Mouse (Mus musculus): ENCODE data around the gene Lyg1. TPM values are rescaled to one million over a fixed set of nuclear protein-coding genes. Genes with fewer than 3 reads are reported as not detected.

Gene Lyg1
- polyA plus RNA-seq, 1 experiment from 2014 or later = not detected

DNA sequence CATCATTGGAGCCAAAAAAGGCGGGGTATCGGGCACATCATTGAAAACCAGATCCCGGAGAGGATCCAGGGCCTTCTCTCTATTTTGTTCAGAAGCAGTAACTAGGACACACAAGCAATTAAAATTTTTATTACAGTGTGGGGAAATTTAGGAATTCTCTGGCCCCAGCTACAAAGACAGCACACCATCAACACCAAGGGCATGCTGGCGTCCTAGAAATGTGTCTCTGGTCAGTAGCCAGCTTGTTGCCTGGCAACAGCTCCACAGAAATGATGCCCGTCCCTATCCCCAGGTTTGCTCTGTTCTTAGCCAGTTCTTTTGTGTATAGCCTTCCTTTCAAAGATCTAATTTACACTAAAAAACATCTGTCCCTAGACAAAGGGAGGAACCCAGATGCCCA lies 1.9 kb upstream of the Lyg1 start:
- Histone ChIP-seq H3K4me3 (ENCODE audit: low read depth, low read length) (no peak overlapping the region), H3K9me3 (replicated peaks; ENCODE audit: control insufficient read depth, low read length) (no peaks in the 10 kb centered on the region), H3K4me1 (ENCODE audit: control insufficient read depth, low read depth, low read length) (no peaks in the 10 kb centered on the region), H3K9ac (ENCODE audit: low read depth, low read length) (no peak overlapping the region), H3K36me3 (ENCODE audit: control insufficient read depth, insufficient read depth) (no peaks in the 10 kb centered on the region), H3K27ac (ENCODE audit: low read length) (no peak overlapping the region), H3K27me3 (ENCODE audit: control insufficient read depth, insufficient read depth, low read depth, low read length) (no peaks in the 10 kb centered on the region), H3K4me2 (ENCODE audit: low read depth, low read length) (no peak overlapping the region)
- 69% methylated on average over 5 of the region's 5 CpGs for WGBS (ENCODE audit: insufficient replicate concordance)
- no peak for ATAC-seq (ENCODE audit: low read depth)

- WGBS (ENCODE audit: insufficient replicate concordance) = 34% methylated on average over 2 of the region's 2 CpGs
- Histone ChIP-seq H3K9me3 (replicated peaks; ENCODE audit: control insufficient read depth, low read length) (no peaks in the 10 kb centered on the region), H3K4me3 (ENCODE audit: low read depth, low read length) (no peak overlapping the region), H3K27ac (ENCODE audit: low read length) (no peak overlapping the region), H3K36me3 (ENCODE audit: control insufficient read depth, insufficient read depth) (no peaks in the 10 kb centered on the region), H3K9ac (ENCODE audit: low read depth, low read length) (no peak overlapping the region), H3K4me2 (ENCODE audit: low read depth, low read length) (no peak overlapping the region), H3K4me1 (ENCODE audit: control insufficient read depth, low read depth, low read length) (no peaks in the 10 kb centered on the region), H3K27me3 (ENCODE audit: control insufficient read depth, insufficient read depth, low read depth, low read length) (no peaks in the 10 kb centered on the region)
- no peak for ATAC-seq (ENCODE audit: low read depth)
Observed at GRCm38 (mm10) chr1:37958516-37958915, 957 bp upstream of the Lyg1 start.

- no peak overlapping the region for H3K9ac ChIP-seq (ENCODE audit: low read depth, low read length)
- no peak overlapping the region for H3K4me2 ChIP-seq (ENCODE audit: low read depth, low read length)
- WGBS (ENCODE audit: insufficient replicate concordance) = 18% methylated on average over 3 of the region's 3 CpGs
- no peaks in the 10 kb centered on the region for H3K4me1 ChIP-seq (ENCODE audit: control insufficient read depth, low read depth, low read length)
- no peak overlapping the region for H3K4me3 ChIP-seq (ENCODE audit: low read depth, low read length)
- H3K9me3 ChIP-seq (replicated peaks; ENCODE audit: control insufficient read depth, low read length) = no peaks in the 10 kb centered on the region
- H3K27me3 ChIP-seq (ENCODE audit: control insufficient read depth, insufficient read depth, low read depth, low read length) = no peaks in the 10 kb centered on the region
- no peaks in the 10 kb centered on the region for H3K36me3 ChIP-seq (ENCODE audit: control insufficient read depth, insufficient read depth)
- ATAC-seq (ENCODE audit: low read depth) = no peak
- no peak overlapping the region for H3K27ac ChIP-seq (ENCODE audit: low read length)
Observed at GRCm38 (mm10) chr1:37956690-37957431, 698 bp downstream of the Lyg1 start.

DNA sequence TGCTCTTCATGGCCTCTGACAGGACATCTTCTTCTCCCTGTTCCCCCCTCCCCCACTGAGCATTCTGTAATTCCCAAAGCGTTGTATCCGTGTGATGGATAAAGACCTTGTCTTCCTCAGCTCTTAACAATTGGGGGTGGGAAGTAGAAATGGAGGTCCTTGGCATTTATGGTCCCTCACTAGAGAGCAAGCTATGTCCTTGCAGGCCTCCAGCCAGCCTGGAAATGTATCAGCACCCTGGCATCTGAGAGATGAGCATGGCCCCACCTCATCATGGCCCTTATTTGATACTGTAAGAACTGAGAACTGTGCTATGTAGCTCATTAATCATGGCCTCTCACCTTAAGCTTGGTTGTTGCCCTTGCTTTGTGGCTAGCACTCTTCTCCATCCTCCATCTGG lies 2.3 kb downstream of the Lyg1 start:
- Histone ChIP-seq H3K9ac (ENCODE audit: low read depth, low read length) (no peak overlapping the region), H3K4me3 (ENCODE audit: low read depth, low read length) (no peak overlapping the region), H3K27ac (ENCODE audit: low read length) (no peak overlapping the region), H3K36me3 (ENCODE audit: control insufficient read depth, insufficient read depth) (no peaks in the 10 kb centered on the region), H3K27me3 (ENCODE audit: control insufficient read depth, insufficient read depth, low read depth, low read length) (no peaks in the 10 kb centered on the region), H3K9me3 (replicated peaks; ENCODE audit: control insufficient read depth, low read length) (no peaks in the 10 kb centered on the region), H3K4me1 (ENCODE audit: control insufficient read depth, low read depth, low read length) (no peaks in the 10 kb centered on the region), H3K4me2 (ENCODE audit: low read depth, low read length) (no peak overlapping the region)
- ATAC-seq (ENCODE audit: low read depth) = no peak
- 68% methylated on average over 2 of the region's 2 CpGs for WGBS (ENCODE audit: insufficient replicate concordance)

- no peak overlapping the region for H3K9ac ChIP-seq (ENCODE audit: low read depth, low read length)
- H3K27me3 ChIP-seq (ENCODE audit: control insufficient read depth, insufficient read depth, low read depth, low read length) = no peaks in the 10 kb centered on the region
- ATAC-seq (ENCODE audit: low read depth) = no peak
- H3K4me1 ChIP-seq (ENCODE audit: control insufficient read depth, low read depth, low read length) = no peaks in the 10 kb centered on the region
- 61% methylated on average over 7 of the region's 7 CpGs for WGBS (ENCODE audit: insufficient replicate concordance)
- no peaks in the 10 kb centered on the region for H3K36me3 ChIP-seq (ENCODE audit: control insufficient read depth, insufficient read depth)
- no peak overlapping the region for H3K4me2 ChIP-seq (ENCODE audit: low read depth, low read length)
- H3K9me3 ChIP-seq (replicated peaks; ENCODE audit: control insufficient read depth, low read length) = no peaks in the 10 kb centered on the region
- H3K4me3 ChIP-seq (ENCODE audit: low read depth, low read length) = no peak overlapping the region
- no peak overlapping the region for H3K27ac ChIP-seq (ENCODE audit: low read length)
Observed at GRCm38 (mm10) chr1:37954786-37955185, 2.8 kb downstream of the Lyg1 start.

- Histone ChIP-seq H3K36me3 (ENCODE audit: control insufficient read depth, insufficient read depth) (no peaks in the 10 kb centered on the region), H3K9ac (ENCODE audit: low read depth, low read length) (no peak overlapping the region), H3K27ac (ENCODE audit: low read length) (no peak overlapping the region), H3K9me3 (replicated peaks; ENCODE audit: control insufficient read depth, low read length) (no peaks in the 10 kb centered on the region), H3K4me1 (ENCODE audit: control insufficient read depth, low read depth, low read length) (no peaks in the 10 kb centered on the region), H3K27me3 (ENCODE audit: control insufficient read depth, insufficient read depth, low read depth, low read length) (no peaks in the 10 kb centered on the region), H3K4me2 (ENCODE audit: low read depth, low read length) (no peak overlapping the region), H3K4me3 (ENCODE audit: low read depth, low read length) (no peak overlapping the region)
- no peak for ATAC-seq (ENCODE audit: low read depth)
- 47% methylated on average over 2 of the region's 2 CpGs for WGBS (ENCODE audit: insufficient replicate concordance)
Observed at GRCm38 (mm10) chr1:37948906-37949305, 8.7 kb downstream of the Lyg1 start.

GRCm38 (mm10) chr1:37931806-37932205 lies 25.8 kb downstream of the Lyg1 start:
- no peak for ATAC-seq (ENCODE audit: low read depth)
- H3K4me2 ChIP-seq (ENCODE audit: low read depth, low read length) = no peak overlapping the region
- 29% methylated on average over 3 of the region's 3 CpGs for whole genome bisulfite sequencing (ENCODE audit: insufficient replicate concordance)

DNA sequence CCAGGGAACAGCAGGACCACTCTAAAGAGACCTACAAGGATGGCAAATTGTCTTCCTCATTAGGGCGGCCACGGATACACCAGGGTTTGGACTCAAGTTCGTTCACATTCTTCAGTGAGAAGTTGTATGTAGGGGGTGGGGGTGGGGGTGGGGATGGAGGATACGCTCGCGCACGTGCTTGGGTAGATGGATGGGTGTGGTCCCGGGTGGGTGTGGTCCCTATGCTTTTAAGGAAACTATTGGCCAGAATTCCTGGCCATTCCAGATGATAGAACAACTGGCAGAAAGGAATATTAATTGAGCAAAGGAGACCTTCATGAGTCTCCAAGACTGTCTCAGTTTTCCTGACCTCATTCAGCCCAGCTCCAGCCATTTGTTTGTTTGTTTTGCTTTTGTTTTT lies 31.6 kb downstream of the Lyg1 start:
- H3K36me3 ChIP-seq (ENCODE audit: control insufficient read depth, insufficient read depth) = no peaks in the 10 kb centered on the region
- H3K9ac ChIP-seq (ENCODE audit: low read depth, low read length) = no peak overlapping the region
- H3K4me1 ChIP-seq (ENCODE audit: control insufficient read depth, low read depth, low read length) = no peaks in the 10 kb centered on the region
- no peaks in the 10 kb centered on the region for H3K27me3 ChIP-seq (ENCODE audit: control insufficient read depth, insufficient read depth, low read depth, low read length)
- H3K4me2 ChIP-seq (ENCODE audit: low read depth, low read length) = no peak overlapping the region
- ATAC-seq (ENCODE audit: low read depth) = no peak
- WGBS (ENCODE audit: insufficient replicate concordance) = 61% methylated on average over 8 of the region's 8 CpGs
- H3K27ac ChIP-seq (ENCODE audit: low read length) = no peak overlapping the region
- no peaks in the 10 kb centered on the region for H3K9me3 ChIP-seq (replicated peaks; ENCODE audit: control insufficient read depth, low read length)
- no peak overlapping the region for H3K4me3 ChIP-seq (ENCODE audit: low read depth, low read length)

More at GRCm38 (mm10) chr1:37931806-37932205, 25.8 kb downstream of the Lyg1 start:
- H3K36me3 ChIP-seq (ENCODE audit: control insufficient read depth, insufficient read depth) = no peaks in the 10 kb centered on the region
- H3K9me3 ChIP-seq (replicated peaks; ENCODE audit: control insufficient read depth, low read length) = no peaks in the 10 kb centered on the region
- H3K4me3 ChIP-seq (ENCODE audit: low read depth, low read length) = no peak overlapping the region
- H3K4me1 ChIP-seq (ENCODE audit: control insufficient read depth, low read depth, low read length) = no peaks in the 10 kb centered on the region
- H3K27ac ChIP-seq (ENCODE audit: low read length) = no peak overlapping the region
- H3K9ac ChIP-seq (ENCODE audit: low read depth, low read length) = no peak overlapping the region
- H3K27me3 ChIP-seq (ENCODE audit: control insufficient read depth, insufficient read depth, low read depth, low read length) = no peaks in the 10 kb centered on the region

- ATAC-seq (ENCODE audit: low read depth) = no peak
- H3K4me3 ChIP-seq (ENCODE audit: low read depth, low read length) = no peak overlapping the region
- H3K36me3 ChIP-seq (ENCODE audit: control insufficient read depth, insufficient read depth) = no peaks in the 10 kb centered on the region
- no peak overlapping the region for H3K4me2 ChIP-seq (ENCODE audit: low read depth, low read length)
- WGBS (ENCODE audit: insufficient replicate concordance) = 51% methylated on average over 8 of the region's 8 CpGs
- no peak overlapping the region for H3K27ac ChIP-seq (ENCODE audit: low read length)
- H3K27me3 ChIP-seq (ENCODE audit: control insufficient read depth, insufficient read depth, low read depth, low read length) = no peaks in the 10 kb centered on the region
- H3K9me3 ChIP-seq (replicated peaks; ENCODE audit: control insufficient read depth, low read length) = no peaks in the 10 kb centered on the region
- no peak overlapping the region for H3K9ac ChIP-seq (ENCODE audit: low read depth, low read length)
- H3K4me1 ChIP-seq (ENCODE audit: control insufficient read depth, low read depth, low read length) = no peaks in the 10 kb centered on the region
Observed at GRCm38 (mm10) chr1:37922536-37922935, 35.0 kb downstream of the Lyg1 start.
